Mouse (Mus musculus) lung, postnatal 0 days (tissue): Measurements from ENCODE around the gene Hspa2.

Source experiments
- CTCF ChIP-seq: IDR thresholded peaks from 2 replicates; pipeline ENCODE4 v1.5.1; 2016; ENCODE audit warnings: antibody characterized with exemption, mild to moderate bottlenecking
- EP300 ChIP-seq: IDR thresholded peaks from 2 replicates; pipeline ENCODE4 v1.6.1; 2016; ENCODE audit warnings: antibody characterized with exemption, mild to moderate bottlenecking, control low read depth

GRCm38 (mm10) chr12:76378556-76378955 lies 25.4 kb upstream of the Hspa2 start:
- TF ChIP-seq CTCF (no peak), EP300 (no peak)
